Mouse (Mus musculus) G1E (cell line): Measurements from ENCODE around the gene A830018L16Rik.

Experiments
- CTCF ChIP-seq: IDR thresholded peaks from 2 replicates; pipeline ENCODE4 v1.5.1; 2012; ENCODE audit warnings: low read depth, low read length, inconsistent platforms, mixed read lengths
- GATA1 ChIP-seq: IDR thresholded peaks from 2 replicates; pipeline ENCODE4 v1.6.1; 2012; ENCODE audit warnings: borderline replicate concordance, low read length, inconsistent platforms, mixed read lengths
- GATA2 ChIP-seq: IDR thresholded peaks from 2 replicates; pipeline ENCODE4 v1.6.1; 2012; ENCODE audit warnings: low read depth, low read length, inconsistent platforms, borderline replicate concordance
- POLR2AphosphoS5 ChIP-seq: IDR thresholded peaks from 2 replicates; pipeline ENCODE4 v1.6.1; 2012; ENCODE audit warnings: low read depth, low read length, inconsistent platforms; ENCODE audit not compliant: insufficient replicate concordance
- TAL1 ChIP-seq: conservative IDR thresholded peaks from 2 replicates; pipeline ENCODE4 v1.6.1; 2012; ENCODE audit warnings: low read depth, low read length, inconsistent platforms, mixed read lengths

- TF ChIP-seq CTCF, result no peak
- TF ChIP-seq GATA1, result no peak
- no peak for TF ChIP-seq GATA2
- no peak for TF ChIP-seq POLR2AphosphoS5
- TF ChIP-seq TAL1, result no peak
These were observed 459.7 kb downstream of the A830018L16Rik start for GRCm38 (mm10) chr1:11873573-11873972.
